Mouse (Mus musculus) ES-CJ7 (cell line): Measurements from ENCODE around the gene A530032D15Rik.
"Not testable (repeated sequence)": the region's sequence is repeated elsewhere in the genome, so short reads cannot be mapped to it uniquely, and the experiment has no call there.

ENCODE experiments used
- DNase-seq: peaks from one replicate; pipeline ENCODE4 v3.0.0; 2011; ENCODE audit warnings: low read depth, low spot score

Gene A530032D15Rik

GRCm38 (mm10) chr1:85035801-85036200 is 73.9 kb downstream of the A530032D15Rik start:
- DNase-seq = not testable (repeated sequence)

GRCm38 (mm10) chr1:85034394-85034793 is 75.3 kb downstream of the A530032D15Rik start:
- DNase-seq = not testable (repeated sequence)

DNA sequence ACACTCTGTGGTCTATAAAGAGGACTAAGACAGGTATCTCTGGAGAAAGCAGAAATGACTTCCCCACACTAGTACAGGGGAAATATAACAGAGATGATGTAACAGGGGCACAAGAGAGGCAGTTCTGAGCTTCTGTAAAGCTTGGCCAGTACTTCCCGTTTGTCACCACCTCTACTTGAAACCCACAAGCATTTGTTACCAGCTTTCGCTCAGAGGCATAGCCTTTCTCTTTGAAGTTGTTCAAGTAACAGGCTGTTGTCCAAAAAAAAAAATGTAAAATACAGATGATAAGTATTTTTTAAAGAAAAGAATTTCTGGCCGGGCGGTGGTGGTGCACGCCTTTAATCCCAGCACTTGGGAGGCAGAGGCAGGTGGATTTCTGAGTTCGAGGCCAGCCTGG is 76.0 kb downstream of the A530032D15Rik start:
- DNase-seq = not testable (repeated sequence)
